Mouse (Mus musculus) retina, postnatal 1 day (tissue): ENCODE data around the gene 4930402F06Rik.

Experiments
- DNase-seq: peaks from one replicate; pipeline ENCODE4 v3.0.0-alpha.2; 2012

The 4930402F06Rik gene

DNA sequence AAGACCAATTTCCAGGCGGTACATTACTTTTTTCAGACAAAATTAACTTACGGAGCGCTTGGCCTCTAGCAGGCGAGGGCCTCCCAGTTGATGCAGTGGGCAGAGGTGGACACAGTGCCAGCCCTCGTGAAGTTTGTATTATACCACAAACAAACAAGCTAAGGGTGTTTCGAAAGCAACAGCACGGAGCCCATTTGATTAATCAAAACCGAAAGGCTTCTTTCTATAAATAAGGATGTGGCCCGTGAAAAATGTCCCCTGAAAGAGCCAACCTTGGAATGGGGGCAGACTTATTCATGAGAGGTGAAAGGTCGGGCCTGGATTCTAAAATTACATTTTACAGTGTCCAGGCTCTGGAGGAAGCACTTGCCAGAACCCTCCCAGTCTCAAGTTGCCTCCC lies 59.6 kb downstream of the 4930402F06Rik start:
- DNase-seq, result no peak

GRCm38 (mm10) chr2:35336388-35337280 lies 60.3 kb downstream of the 4930402F06Rik start, which contains the start of gene Stom:
Stom (minus strand) TSS chr2:35336976.
- DNase-seq, result peak; percentile 99

- peak; percentile 41 for DNase-seq
These were observed 61.4 kb downstream of the 4930402F06Rik start for GRCm38 (mm10) chr2:35335620-35336019.

- DNase-seq, result no peak
These were observed 63.3 kb downstream of the 4930402F06Rik start for GRCm38 (mm10) chr2:35333670-35334069.

- DNase-seq, result no peak
These were observed 65.8 kb downstream of the 4930402F06Rik start for GRCm38 (mm10) chr2:35331205-35331604.

GRCm38 (mm10) chr2:35329061-35329460 lies 67.9 kb downstream of the 4930402F06Rik start:
- DNase-seq, result no peak

GRCm38 (mm10) chr2:35328064-35328792 lies 68.7 kb downstream of the 4930402F06Rik start:
- DNase-seq, result no peak

- no peak for DNase-seq
These were observed 69.4 kb downstream of the 4930402F06Rik start for GRCm38 (mm10) chr2:35327583-35327982.

DNA sequence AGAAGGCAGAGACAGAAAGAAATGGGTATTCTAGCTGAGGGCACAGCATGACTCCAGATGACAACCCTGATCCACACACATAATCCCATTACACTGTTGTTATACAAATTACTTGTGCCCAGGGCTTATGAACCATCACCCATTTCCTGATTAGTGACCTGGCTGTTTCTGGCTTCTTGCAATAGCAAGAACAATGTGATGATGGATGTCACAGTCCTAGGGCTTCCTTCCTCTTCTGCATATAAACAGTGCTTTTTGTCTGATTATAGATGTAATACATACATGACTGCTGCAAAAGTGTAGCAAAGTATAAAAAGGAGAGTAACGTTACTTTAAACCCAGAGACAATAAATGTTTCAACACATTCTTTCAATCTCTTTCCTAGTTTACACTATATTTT lies 70.0 kb downstream of the 4930402F06Rik start:
- DNase-seq, result peak; percentile 64

DNA sequence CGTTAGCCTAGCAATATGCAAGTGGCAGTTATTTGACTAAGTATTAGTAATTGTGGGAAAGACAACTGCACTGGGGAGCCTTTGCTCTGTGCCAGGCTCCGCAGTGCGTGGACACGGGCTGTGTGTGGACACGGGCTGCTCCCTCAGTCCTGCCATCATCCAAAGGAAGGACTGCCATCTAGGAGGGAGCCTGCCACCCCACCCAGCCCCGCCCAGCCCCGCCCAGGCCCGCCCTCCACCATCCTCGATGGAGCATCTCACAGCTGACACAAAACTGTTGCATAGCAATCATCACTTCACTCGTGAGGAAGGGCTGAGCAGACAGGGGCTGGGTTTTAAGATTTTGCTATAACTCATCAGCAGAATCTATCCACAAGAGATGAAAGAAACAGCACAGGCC lies 71.0 kb downstream of the 4930402F06Rik start:
- DNase-seq, result no peak
